Mouse (Mus musculus) brain, embryonic 14.5 days (tissue): ENCODE results near the gene Lsm14b. TPM values are rescaled to one million over a fixed set of nuclear protein-coding genes. Genes with fewer than 3 reads are reported as not detected.

Source experiments
- DNase-seq: peaks from one replicate; pipeline ENCODE4 v3.0.0-alpha.2; 2011; ENCODE audit warnings: low read depth
- CTCF ChIP-seq: fragments of 200-500 bp; IDR thresholded peaks from 2 replicates; pipeline ENCODE4 v1.5.1; 2012; ENCODE audit warnings: inconsistent platforms, mild to moderate bottlenecking, moderate library complexity, borderline replicate concordance; ENCODE audit not compliant: insufficient read depth, insufficient read length; ENCODE audit errors: extremely low read depth
- POLR2A ChIP-seq: fragments of 200-500 bp; IDR thresholded peaks from 2 replicates; pipeline ENCODE4 v1.6.1; 2012; ENCODE audit warnings: mild to moderate bottlenecking, inconsistent platforms, borderline replicate concordance; ENCODE audit not compliant: poor library complexity, insufficient read depth, insufficient read length, severe bottlenecking; ENCODE audit errors: extremely low read depth
- polyA plus RNA-seq: library from polyadenylated mRNA; depleted of rRNA; stranded (reverse); fragments of >200 nt; gene quantifications from 2 replicates; pipeline ENCODE4 v1.2.3, GENCODE M21; 2012

Gene Lsm14b
- polyA plus RNA-seq, 1 experiment, result 177 TPM

DNA sequence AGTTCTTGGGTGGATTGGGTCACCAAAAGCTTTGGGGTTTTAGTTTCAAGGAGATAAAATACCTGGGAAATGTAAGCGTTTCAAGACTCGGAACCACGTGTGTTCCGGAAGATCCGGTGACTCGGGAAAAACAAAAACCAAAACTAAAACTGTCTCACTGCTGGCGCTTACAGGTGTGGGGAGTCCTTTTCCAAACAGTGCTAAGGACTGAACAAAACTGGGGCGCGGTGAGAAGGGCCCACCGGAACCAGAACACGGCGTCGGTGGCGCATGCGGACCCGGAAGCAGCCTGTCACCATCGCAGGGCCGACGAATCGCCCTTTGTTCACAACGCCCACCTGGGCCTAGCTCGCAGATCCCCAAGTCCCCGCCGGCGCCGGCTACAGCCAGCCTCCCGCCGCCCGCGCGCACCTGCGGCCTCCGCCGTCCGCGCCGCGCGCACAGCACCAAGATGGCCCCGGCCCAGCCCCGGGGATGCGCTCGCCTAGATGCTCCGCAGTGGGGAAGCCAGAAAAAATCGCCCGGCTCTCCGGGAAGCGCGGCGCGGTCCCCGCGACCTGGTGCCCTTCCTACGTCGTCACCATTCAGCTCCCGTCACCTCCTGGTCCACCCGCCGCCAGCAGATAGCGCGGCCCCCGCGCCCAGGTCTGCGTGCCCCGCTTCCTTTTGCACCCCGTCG, 16.9 kb downstream of the Lsm14b start:
- no peak for TF ChIP-seq CTCF
- no peak for TF ChIP-seq POLR2A
- DNase-seq, result peak; percentile 67

GRCm38 (mm10) chr2:180042256-180042857, 17.6 kb downstream of the Lsm14b start, which contains the start of the genes Psma7 and Ss18l1:
Gene Psma7, minus strand, starts transcription at chr2:180042433.
Gene Ss18l1, plus strand, starts transcription at chr2:180042509.
- TF ChIP-seq POLR2A (peak; percentile 77), CTCF (no peak)
- DNase-seq, result peak; percentile 97

DNA sequence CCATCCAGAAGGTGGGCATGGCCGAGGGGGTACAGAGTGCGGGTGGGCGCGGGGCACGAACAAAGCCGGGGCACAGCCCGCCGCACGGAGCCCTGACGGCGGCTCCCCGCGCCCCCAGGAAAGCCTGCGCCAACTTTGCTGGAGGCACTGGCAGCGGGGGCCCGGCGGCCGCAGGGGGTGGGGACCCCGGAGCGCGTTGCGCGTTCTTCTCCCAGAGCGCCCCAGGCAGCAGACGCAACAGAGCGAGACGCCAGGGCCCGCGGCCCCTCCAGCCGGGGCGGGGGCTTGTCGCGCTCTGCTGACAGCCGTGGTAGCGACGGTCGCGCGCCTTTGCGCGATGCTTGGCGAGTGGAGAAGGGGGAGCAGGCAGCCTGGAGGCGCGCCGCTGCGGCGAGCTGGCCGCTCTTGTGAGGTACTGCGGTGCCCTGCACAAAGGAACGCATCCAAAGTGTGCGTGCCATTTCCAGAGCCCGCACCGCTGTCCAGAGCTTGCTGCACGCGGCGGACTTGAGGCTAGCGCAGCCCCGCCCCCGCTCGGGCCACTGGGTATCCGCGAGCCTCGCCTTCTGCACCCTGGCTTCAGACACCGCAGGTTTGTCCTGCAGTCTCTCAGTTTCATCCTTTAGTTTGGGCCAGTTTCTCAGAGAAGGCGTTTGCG, 18.2 kb downstream of the Lsm14b start:
- peak; percentile 84 for DNase-seq
- no peak for TF ChIP-seq CTCF
- TF ChIP-seq POLR2A, result peak; percentile 51; the same call in 1 of the 2 replicates

GRCm38 (mm10) chr2:180045283-180045682, 20.5 kb downstream of the Lsm14b start:
- TF ChIP-seq POLR2A (no peak), CTCF (peak; percentile 53; the same call in 1 of the 2 replicates)
- peak; percentile 53 for DNase-seq

GRCm38 (mm10) chr2:180047580-180047979, 22.8 kb downstream of the Lsm14b start:
- DNase-seq, result no peak
- TF ChIP-seq CTCF, result no peak
- no peak for TF ChIP-seq POLR2A

DNA sequence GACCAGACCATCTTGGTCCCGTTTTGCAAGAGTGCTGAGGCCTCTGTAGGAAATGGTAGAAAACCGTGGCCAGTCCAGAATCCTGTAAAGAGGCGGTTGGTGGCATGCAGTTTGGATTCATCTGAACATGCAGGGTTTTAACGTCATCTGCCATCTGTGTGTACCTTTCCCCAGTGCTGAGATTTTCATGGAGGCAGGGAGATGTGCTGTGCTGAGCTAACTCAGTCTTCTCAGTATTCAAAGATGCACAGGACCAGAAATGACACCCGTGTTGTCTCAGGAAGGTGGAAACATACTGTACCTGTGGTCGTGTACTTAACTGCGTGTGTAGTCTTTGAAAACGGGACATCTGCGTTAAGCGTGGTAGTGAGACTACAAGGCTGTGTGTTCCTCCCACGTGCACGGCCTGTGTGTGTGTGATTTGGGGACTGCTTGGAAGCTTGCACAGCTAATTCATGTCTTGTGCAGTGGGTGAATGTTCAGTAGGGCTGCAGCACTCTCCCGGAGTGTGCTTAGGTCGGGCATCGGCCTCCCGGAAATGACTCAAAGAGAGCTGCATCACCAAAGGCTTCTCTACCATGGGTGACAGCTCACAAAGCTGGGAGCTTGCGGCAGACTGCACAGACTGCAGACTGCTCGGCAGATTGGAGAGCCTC, 23.3 kb downstream of the Lsm14b start:
- TF ChIP-seq CTCF, result no peak
- no peak for DNase-seq

- peak; percentile 82 for DNase-seq
- TF ChIP-seq POLR2A, result no peak
- peak; percentile 91 for TF ChIP-seq CTCF
Observed at GRCm38 (mm10) chr2:180050986-180051385, 26.2 kb downstream of the Lsm14b start.

- no peak for DNase-seq
- TF ChIP-seq POLR2A, result no peak
- TF ChIP-seq CTCF, result peak; percentile 33; the same call in 1 of the 2 replicates
Observed at GRCm38 (mm10) chr2:180051986-180052733, 27.4 kb downstream of the Lsm14b start.

DNA sequence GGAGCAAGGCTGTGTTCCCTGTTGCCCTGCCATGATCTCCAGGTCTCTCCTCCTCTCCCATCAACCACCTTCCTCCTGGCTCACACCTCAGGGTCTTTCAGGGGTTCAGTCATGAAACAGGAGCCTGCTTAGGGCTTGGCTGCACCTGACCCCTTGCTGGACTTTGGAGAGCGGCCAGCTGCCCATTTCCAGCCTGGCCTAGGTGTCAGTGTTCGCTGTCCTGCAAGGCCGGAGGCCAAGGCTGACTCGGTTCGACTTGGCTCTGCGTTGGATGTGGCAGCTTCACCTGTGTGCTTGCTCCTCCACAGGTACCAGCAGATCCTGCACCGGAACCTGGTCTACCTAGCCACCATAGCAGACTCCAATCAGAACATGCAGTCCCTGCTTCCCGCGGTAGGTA, 28.2 kb downstream of the Lsm14b start:
- no peak for TF ChIP-seq CTCF
- TF ChIP-seq POLR2A, result no peak
- no peak for DNase-seq

DNA sequence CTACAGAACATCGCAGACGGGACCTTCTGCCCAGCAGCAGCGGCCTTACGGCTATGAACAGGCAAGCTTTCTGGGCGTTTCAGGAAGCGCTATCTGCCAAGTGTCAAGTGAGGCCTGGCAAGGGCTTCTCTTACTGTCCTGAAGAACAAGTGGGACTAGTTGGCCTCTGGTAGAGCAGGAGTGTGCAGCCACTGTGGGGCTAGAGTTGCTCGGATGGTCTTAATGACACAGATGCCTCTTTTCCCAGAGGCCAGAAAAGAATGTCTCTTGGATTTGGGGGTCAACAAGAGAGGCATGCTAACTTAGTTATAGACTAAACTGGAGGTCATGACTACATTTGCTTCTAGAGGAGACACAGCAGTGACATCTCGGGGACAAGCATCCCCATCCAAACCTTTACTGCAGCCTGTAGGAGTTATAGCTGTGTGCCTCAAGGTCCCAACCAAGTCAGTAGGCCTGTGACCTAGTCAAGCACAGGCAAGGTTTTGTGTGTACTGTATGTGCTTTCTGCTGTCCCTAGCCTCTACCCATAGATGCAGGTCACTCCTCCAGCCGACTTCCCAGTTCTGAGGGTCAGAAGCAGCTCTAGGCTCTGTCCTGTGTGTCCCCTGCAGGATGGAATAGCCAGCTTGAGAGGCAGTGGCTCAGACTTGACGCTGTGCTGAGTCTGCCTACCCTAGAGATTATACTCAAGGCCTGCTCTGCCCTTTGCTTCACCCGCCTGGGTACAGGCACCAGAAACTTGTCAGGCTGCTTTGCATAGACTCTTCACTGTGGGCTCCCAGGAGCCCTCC, 38.7 kb downstream of the Lsm14b start:
- no peak for DNase-seq
- TF ChIP-seq POLR2A (no peak), CTCF (no peak)
